ENCODE assay signal across 8 mouse cellular contexts in genomic region chr7:112023150-112023600, GRCm38 (mm10). TPM values are rescaled to one million over a fixed set of nuclear protein-coding genes. Genes with fewer than 3 reads are reported as not detected.
DNase-seq lines count a peak whose midpoint lies in the region; ATAC-seq and TF ChIP-seq lines count a peak whose summit lies in the region.

Usp47 (plus strand) TSS chr7:112023504.

- peak within 1 kb of the TSS; percentile 87 for H3K4me3 ChIP-seq in E14TG2a.4 (replicated peaks; ENCODE audit: low read length)
- peak within 1 kb of the TSS; percentile 95 for H3K4me3 ChIP-seq in forebrain, embryonic 12.5 days (replicated peaks)
- peak within 1 kb of the TSS; percentile 96 for H3K4me3 ChIP-seq in heart, embryonic 16.5 days (ENCODE audit: low read length)
- H3K4me3 ChIP-seq in liver, embryonic 14.5 days (ENCODE audit: insufficient read depth in 1 of 2, low read depth in 2 of 2, low read length in 2 of 2), result peak within 1 kb of the TSS; percentile 85 to 96
- H3K4me3 ChIP-seq in stomach, embryonic 15.5 days (replicated peaks), result peak within 1 kb of the TSS; percentile 89

- H3K9me3 ChIP-seq in E14TG2a.4 (ENCODE audit: low read length), result no peaks in the 10 kb centered on the region
- H3K9me3 ChIP-seq in forebrain, embryonic 12.5 days, result no peaks in the 10 kb centered on the region
- no peaks in the 10 kb centered on the region for H3K9me3 ChIP-seq in heart, embryonic 16.5 days (replicated peaks; ENCODE audit: control insufficient read depth, low read length)
- no peaks in the 10 kb centered on the region for H3K9me3 ChIP-seq in liver, embryonic 14.5 days (ENCODE audit: control insufficient read depth, low read length)
- H3K9me3 ChIP-seq in stomach, embryonic 15.5 days, result no peaks in the 10 kb centered on the region

- H3K9ac ChIP-seq in forebrain, embryonic 12.5 days, result peak within 1 kb of the TSS; percentile 98
- peak within 1 kb of the TSS; percentile 100 for H3K9ac ChIP-seq in heart, embryonic 16.5 days (ENCODE audit: low read length)
- H3K9ac ChIP-seq in liver, embryonic 14.5 days (replicated peaks), result peak within 1 kb of the TSS; percentile 86
- H3K9ac ChIP-seq in stomach, embryonic 15.5 days, result peak within 1 kb of the TSS; percentile 95

- peak; percentile 95 for ATAC-seq in forebrain, embryonic 12.5 days (ENCODE audit: low FRiP score)
- peak; percentile 87 for ATAC-seq in heart, embryonic 16.5 days (replicated peaks; ENCODE audit: extremely low read depth, insufficient read depth, low FRiP score)
- peak; percentile 78 for ATAC-seq in liver, embryonic 14.5 days (ENCODE audit: insufficient read depth)
- peak; percentile 83 for ATAC-seq in stomach, embryonic 15.5 days (ENCODE audit: insufficient read depth, low FRiP score, low read depth)

- peak; percentile 50 for TF ChIP-seq EP300 in liver, embryonic 14.5 days (IDR thresholded peaks at IDR 0.05; ENCODE audit: low read depth)

- H3K27ac ChIP-seq in forebrain, embryonic 12.5 days, result peak within 1 kb of the TSS; percentile 99
- H3K27ac ChIP-seq in heart, embryonic 16.5 days (ENCODE audit: low read length), result peak within 1 kb of the TSS; percentile 98
- H3K27ac ChIP-seq in liver, embryonic 14.5 days, result peak within 1 kb of the TSS; percentile 68
- peak within 1 kb of the TSS; percentile 98 for H3K27ac ChIP-seq in stomach, embryonic 15.5 days

- no peak for TF ChIP-seq CTCF in E14TG2a.4 (conservative IDR thresholded peaks at IDR 0.05; ENCODE audit: low read length)
- TF ChIP-seq CTCF in liver, embryonic 14.5 days (IDR thresholded peaks at IDR 0.05; ENCODE audit: low read depth), result peak; percentile 84

- H3K4me2 ChIP-seq in forebrain, embryonic 12.5 days, result peak within 1 kb of the TSS; percentile 71
- peak within 1 kb of the TSS; percentile 81 for H3K4me2 ChIP-seq in heart, embryonic 16.5 days (ENCODE audit: low read depth, low read length)
- H3K4me2 ChIP-seq in liver, embryonic 14.5 days (ENCODE audit: low read depth), result peak within 1 kb of the TSS; percentile 78
- peak within 1 kb of the TSS; percentile 91 for H3K4me2 ChIP-seq in stomach, embryonic 15.5 days

- peak; percentile 40 for DNase-seq in c-Kit-positive CD71-positive TER-119-negative erythroid progenitor cells, embryonic 14.5 days (ENCODE audit: low read depth)
- DNase-seq in kidney, postnatal 36 days, result peak; percentile 77 to 93
- DNase-seq in liver, embryonic 14.5 days (ENCODE audit: low read depth in 3 of 3, low spot score in 3 of 3), result peak; percentile 55 to 65 (median 65)
- peak; percentile 86 for DNase-seq in neural tube, embryonic 10.5 days (ENCODE audit: extremely low spot score, low spot score)

- H3K4me1 ChIP-seq in E14TG2a.4 (replicated peaks; ENCODE audit: low read depth, low read length), result peaks cover 12% of the 10 kb centered on the region
- peaks cover 26% of the 10 kb centered on the region for H3K4me1 ChIP-seq in forebrain, embryonic 12.5 days
- peaks cover 31% of the 10 kb centered on the region for H3K4me1 ChIP-seq in heart, embryonic 16.5 days (ENCODE audit: control insufficient read depth, insufficient read depth, low read length)
- peaks cover 10 to 20% of the 10 kb centered on the region in 2 experiments for H3K4me1 ChIP-seq in liver, embryonic 14.5 days (replicated peaks; ENCODE audit: control insufficient read depth in 2 of 2, insufficient read depth in 2 of 2, low read length in 1 of 2)
- H3K4me1 ChIP-seq in stomach, embryonic 15.5 days, result peaks cover 23% of the 10 kb centered on the region; the same call in 1 of the 2 replicates

- WGBS in forebrain, embryonic 12.5 days, result under 1% methylated on average over 51 of the region's 54 CpGs
- under 1% methylated on average over 54 of the region's 54 CpGs for WGBS in heart, embryonic 16.5 days
- WGBS in liver, embryonic 14.5 days (ENCODE audit: insufficient replicate concordance), result under 1% methylated on average over 52 of the region's 54 CpGs
- WGBS in stomach, embryonic 15.5 days, result under 1% methylated on average over 50 of the region's 54 CpGs

- peaks cover 9% of the 10 kb centered on the region; the same call in 1 of the 2 replicates for H3K27me3 ChIP-seq in E14TG2a.4 (ENCODE audit: insufficient read depth, low read length)
- no peaks in the 10 kb centered on the region for H3K27me3 ChIP-seq in forebrain, embryonic 12.5 days
- H3K27me3 ChIP-seq in heart, embryonic 16.5 days (ENCODE audit: control insufficient read depth, insufficient read depth, low read length), result no peaks in the 10 kb centered on the region
- no peaks in the 10 kb centered on the region for H3K27me3 ChIP-seq in liver, embryonic 14.5 days (ENCODE audit: control insufficient read depth, insufficient read depth, low read length)
- no peaks in the 10 kb centered on the region for H3K27me3 ChIP-seq in stomach, embryonic 15.5 days (replicated peaks)

- no peaks in the 10 kb centered on the region for H3K36me3 ChIP-seq in E14TG2a.4 (ENCODE audit: insufficient read depth, low read length)
- H3K36me3 ChIP-seq in forebrain, embryonic 12.5 days (replicated peaks), result no peaks in the 10 kb centered on the region
- H3K36me3 ChIP-seq in heart, embryonic 16.5 days (ENCODE audit: control insufficient read depth, insufficient read depth), result no peaks in the 10 kb centered on the region
- H3K36me3 ChIP-seq in liver, embryonic 14.5 days (replicated peaks; ENCODE audit: control insufficient read depth, insufficient read depth, low read depth), result no peaks in the 10 kb centered on the region
- no peaks in the 10 kb centered on the region for H3K36me3 ChIP-seq in stomach, embryonic 15.5 days

RNA-seq across cellular contexts. Expression of gene Usp47, which starts in this region (rescaled TPM):
- polyA plus RNA-seq in forebrain, embryonic 12.5 days (2016; fragmentation: Nextera tagmentation; extraction: Ambion mirVana), result 113 and 115 TPM in 2 replicates
- polyA plus RNA-seq in heart, embryonic 16.5 days (2015; fragmentation: Nextera tagmentation; extraction: Ambion mirVana), result 56.4 and 62.7 TPM in 2 replicates
- 6.6 and 11.4 TPM in 2 replicates for polyA plus RNA-seq in liver, embryonic 14.5 days (2012; rRNA removed)
- polyA plus RNA-seq in liver, embryonic 14.5 days (2014; fragmentation: Nextera tagmentation; extraction: Ambion mirVana), result 20.3 and 20.9 TPM in 2 replicates
- polyA plus RNA-seq in stomach, embryonic 15.5 days (2015; fragmentation: Nextera tagmentation; extraction: Ambion mirVana), result 59.2 and 60.5 TPM in 2 replicates

Comparison
In these comparisons a context has a peak if more than half of its experiments do, and no peak if none do; other contexts are left out.
1. Peak in every context shown above with its lines: DNase-seq, ATAC-seq, H3K4me3 ChIP-seq and H3K27ac ChIP-seq.